Mouse (Mus musculus): Measurements from ENCODE around the gene Anks1b.

DNA sequence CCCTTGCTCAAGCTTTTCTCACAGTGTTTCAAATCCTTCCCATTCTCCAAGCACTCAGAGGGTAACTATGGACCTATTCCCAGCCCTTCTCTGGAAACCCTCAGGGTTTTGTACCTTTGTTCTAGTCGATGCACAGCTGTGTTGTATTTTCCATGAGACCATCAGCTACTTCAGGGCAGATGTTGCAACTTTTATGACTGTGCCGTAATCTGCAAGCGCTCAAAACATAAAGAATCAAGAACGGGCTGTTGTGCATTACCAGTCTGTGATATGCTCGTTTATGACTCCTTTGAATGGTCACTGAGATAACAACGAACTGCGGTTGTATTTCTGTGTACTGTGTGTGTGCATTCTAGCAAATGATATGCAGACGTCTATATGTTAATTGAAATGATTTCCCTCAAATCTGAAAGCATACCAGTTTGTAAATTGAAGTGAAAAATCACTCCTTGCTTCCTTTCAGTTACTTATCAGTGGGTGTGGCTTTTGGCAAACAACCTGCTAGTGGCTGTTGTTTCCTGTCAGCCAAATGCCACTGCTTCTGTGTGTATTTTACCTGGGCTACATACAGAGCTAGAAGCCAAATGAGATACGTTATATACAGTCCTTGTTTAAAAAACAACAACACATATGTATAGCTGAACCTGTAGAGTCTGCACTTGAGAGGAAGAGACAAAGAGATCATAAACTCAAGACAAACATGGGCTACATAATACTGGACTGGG, 966.5 kb downstream of the Anks1b start:
- TF ChIP-seq POLR2A (IDR thresholded peaks at IDR 0.05; ENCODE audit: low read depth, low read length) (no peak), CTCF (IDR thresholded peaks at IDR 0.05; ENCODE audit: extremely low read depth, insufficient read depth, insufficient read length, insufficient replicate concordance) (no peak)
